Mouse (Mus musculus) liver, embryonic 14.5 days (tissue): ENCODE data around the gene Chrnb1.

Experiments
- CTCF ChIP-seq: IDR thresholded peaks from 2 replicates; pipeline ENCODE4 v1.5.1; 2016; ENCODE audit warnings: antibody characterized with exemption, low read depth, control low read depth
- EP300 ChIP-seq: IDR thresholded peaks from 2 replicates; pipeline ENCODE4 v1.6.1; 2016; ENCODE audit warnings: antibody characterized with exemption, low read depth

DNA sequence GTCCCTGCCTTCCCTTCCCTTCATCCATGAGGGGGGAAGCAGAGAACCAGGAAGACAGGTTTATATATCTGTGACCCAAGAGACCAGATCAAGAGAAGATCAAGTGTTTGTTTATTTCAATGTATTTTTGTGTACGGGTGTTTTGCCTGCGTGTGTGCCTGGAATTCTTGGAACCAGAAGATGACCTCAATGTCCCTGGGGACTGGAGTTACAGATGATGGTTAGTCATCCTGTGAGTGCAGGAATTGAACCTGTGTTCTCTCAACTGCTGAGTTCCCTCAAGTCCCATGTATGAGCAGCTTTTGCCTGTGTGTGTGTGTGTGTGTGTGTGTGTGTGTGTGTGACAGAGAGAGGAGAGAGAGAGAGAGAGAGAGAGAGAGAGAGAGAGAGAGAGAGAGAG is 11.9 kb upstream of the Chrnb1 start:
- TF ChIP-seq EP300 (no peak), CTCF (no peak)
